Mouse (Mus musculus) ES-E14 (cell line): ENCODE measurements at regions not wholly inside any gene's neighbourhood (a gene's known extent, or its start where the extent isn't known, plus 50 kb on each side); places are given as distances from the start of the nearest gene placed in this dataset.

Experiments used
- MAFK ChIP-seq: IDR thresholded peaks from 2 replicates; pipeline ENCODE4 v1.6.1; 2014; ENCODE audit warnings: mild to moderate bottlenecking, low read depth, low read length, inconsistent platforms; ENCODE audit not compliant: insufficient read depth
- ZNF384 ChIP-seq: IDR thresholded peaks from 2 replicates; pipeline ENCODE4 v1.6.1; 2012; ENCODE audit warnings: low read depth, low read length, inconsistent platforms

DNA sequence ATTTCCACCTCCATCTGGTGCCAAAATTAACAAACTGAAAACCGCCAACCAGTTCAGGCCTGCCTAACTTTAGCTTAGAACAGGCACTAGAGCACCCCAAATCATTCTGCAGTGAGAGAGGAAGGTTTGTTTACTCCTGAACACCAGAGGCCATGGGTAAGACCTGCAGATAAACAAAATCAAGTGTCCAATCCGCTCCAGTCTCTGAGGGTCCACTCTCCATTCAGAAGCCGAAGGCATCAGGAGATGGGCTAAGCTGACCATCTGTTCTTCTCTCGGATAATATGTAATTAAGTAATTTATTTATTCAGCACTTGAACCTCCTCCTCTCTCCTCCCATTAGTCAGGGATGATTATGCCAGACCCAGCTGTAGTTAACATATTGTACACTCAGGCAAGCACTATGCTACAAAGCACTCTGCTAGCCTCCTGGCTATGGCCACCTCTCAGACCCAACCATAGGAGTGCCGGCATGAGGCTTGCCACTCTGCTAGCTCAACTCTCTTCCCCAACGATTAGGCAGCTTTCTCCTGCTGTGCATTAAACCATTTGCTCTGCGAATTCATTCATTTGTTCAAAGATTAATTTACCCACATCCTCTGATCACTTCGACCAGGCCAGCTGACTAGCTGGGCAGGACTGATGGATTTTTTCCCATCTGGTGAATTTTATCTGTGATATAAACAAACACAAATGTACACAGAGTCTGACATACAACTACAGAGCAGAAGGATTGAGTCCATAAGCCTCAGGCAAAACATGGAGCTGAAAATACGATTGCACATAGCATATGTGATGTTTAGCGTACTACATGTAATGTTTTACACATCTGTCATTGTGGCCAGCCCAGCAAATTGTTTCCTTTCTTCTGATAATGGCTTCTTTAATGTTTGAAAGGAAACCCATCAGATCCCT is 184.4 kb downstream of the Mat2b start:
- TF ChIP-seq ZNF384 (no peak), MAFK (no peak)
